Mouse (Mus musculus): Measurements from ENCODE around the gene Dscaml1.

DNA sequence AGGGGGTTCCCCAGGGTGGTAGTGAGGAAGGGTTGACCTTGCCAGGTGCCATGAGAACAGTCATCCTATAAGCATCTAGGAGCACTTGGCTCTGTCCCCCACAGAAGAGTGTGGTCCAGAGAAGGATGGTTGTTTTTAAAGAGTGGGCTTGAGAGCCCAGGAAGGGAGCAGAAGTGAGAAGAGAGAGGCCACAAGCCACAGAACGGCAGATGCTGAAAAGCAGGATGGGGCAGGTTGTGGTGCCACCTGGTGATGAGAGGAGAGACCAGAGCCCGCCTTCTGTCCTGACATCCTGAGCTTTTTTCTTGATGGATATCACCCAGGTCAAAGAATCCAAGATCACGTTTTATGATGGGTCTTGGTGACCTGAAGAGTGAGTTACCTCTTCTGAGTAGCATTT, 96.4 kb downstream of the Dscaml1 start:
- TF ChIP-seq CTCF (IDR thresholded peaks at IDR 0.05; ENCODE audit: borderline replicate concordance, insufficient read depth, low read length), result no peak
- no peak for TF ChIP-seq POLR2A (IDR thresholded peaks at IDR 0.05; ENCODE audit: low read depth, low read length)
